ENCODE assay signal across 18 mouse cellular contexts in the genomic region with DNA sequence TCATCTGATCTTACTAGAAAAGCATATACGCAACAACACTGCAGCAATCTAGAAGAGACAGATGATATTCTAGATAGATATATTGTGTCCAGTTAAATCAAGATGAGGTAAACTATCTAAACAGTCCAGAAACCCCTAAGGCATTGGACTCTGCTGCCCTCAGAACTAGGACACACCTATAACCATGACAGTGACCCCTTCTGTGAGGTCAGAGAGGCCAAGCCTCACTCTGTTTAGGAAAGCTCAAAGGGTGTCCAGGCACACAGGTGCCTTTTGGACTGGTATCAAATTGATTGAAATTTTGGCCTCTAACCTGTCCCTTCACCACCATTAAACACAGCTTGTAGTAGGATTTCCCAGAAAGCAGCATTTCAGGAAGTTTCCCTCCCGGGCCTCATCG. TPM values are rescaled to one million over a fixed set of nuclear protein-coding genes. Genes with fewer than 3 reads are reported as not detected.
"Had no signal": no experiment of that assay in that cellular context is flagged by ENCODE, and none has a peak within 500 bp of the region (broad histone marks: within the 10 kb centered on the region; RNA-seq: fewer than 3 reads in every experiment).

No protein-coding gene starts in this region.

RNA-seq across cellular contexts. Expression of gene Zfp978, which starts 36.1 kb away (rescaled TPM):
- polyA plus RNA-seq: heart, embryonic 11.5 days; heart, embryonic 14.5 days; heart, embryonic 15.5 days; heart, embryonic 16.5 days; hindbrain, embryonic 10.5 days; hindbrain, embryonic 12.5 days; hindbrain, embryonic 13.5 days; hindbrain, embryonic 14.5 days; hindbrain, embryonic 16.5 days; inflammation-experienced regulatory T-cells, adult 6 months; intestine, embryonic 14.5 days; intestine, embryonic 15.5 days; intestine, embryonic 16.5 days; intestine, postnatal 0 days; kidney, adult 2 months; kidney, embryonic 15.5 days; kidney, embryonic 16.5 days; large intestine, adult 2 months had no signal
